Mouse (Mus musculus) gastrocnemius, adult 2 months (tissue): ENCODE measurements at regions not wholly inside any gene's neighbourhood (a gene's known extent, or its start where the extent isn't known, plus 50 kb on each side); places are given as distances from the start of the nearest gene placed in this dataset.

Experiments used
- DNase-seq: peaks from one replicate; pipeline ENCODE4 v3.0.0; 2022
- H3K27ac ChIP-seq: fragments of 200-600 bp; 2 replicates; pipeline ENCODE4 v1.8.1; 2022; ENCODE audit warnings: mild to moderate bottlenecking
- H3K4me3 ChIP-seq: fragments of 200-600 bp; 2 replicates; pipeline ENCODE4 v1.8.1; 2022; ENCODE audit warnings: mild to moderate bottlenecking, moderate library complexity
- CTCF ChIP-seq: fragments of 200-600 bp; IDR thresholded peaks from 2 replicates; pipeline ENCODE4 v1.8.1; 2022; ENCODE audit warnings: antibody characterized with exemption, mild to moderate bottlenecking, moderate library complexity
- intact Hi-C: fragments of 180-260 bp; cut with DNase I; formaldehyde crosslinking; loops from one replicate; pipeline ENCODE4 v1.15.1; 2025

- Histone ChIP-seq H3K4me3 (no peak overlapping the region), H3K27ac (no peak overlapping the region)
- TF ChIP-seq CTCF = no peak
- intact Hi-C loops = no loop called here
- no peak for DNase-seq
Measured at GRCm38 (mm10) chr12:73850831-73851230, 50.3 kb upstream of the Hif1a start.
